Mouse (Mus musculus) kidney, postnatal 14 days (tissue): ENCODE measurements at regions not wholly inside any gene's neighbourhood (a gene's known extent, or its start where the extent isn't known, plus 50 kb on each side); places are given as distances from the start of the nearest gene placed in this dataset.

ENCODE experiments used
- DNase-seq: peaks from one replicate; pipeline ENCODE4 v3.0.0; 2022; ENCODE audit warnings: mixed read lengths

- DNase-seq = no peak
Measured at GRCm38 (mm10) chr1:30540088-30540698, 333.5 kb downstream of the Phf3 start.

- DNase-seq = no peak
Measured at GRCm38 (mm10) chr1:30536989-30537975, 336.4 kb downstream of the Phf3 start.

- DNase-seq = no peak
Measured at GRCm38 (mm10) chr1:30517348-30517747, 356.4 kb downstream of the Phf3 start.

- DNase-seq = no peak
Measured at GRCm38 (mm10) chr1:30515846-30516245, 357.9 kb downstream of the Phf3 start.

- no peak for DNase-seq
Measured at GRCm38 (mm10) chr1:30503224-30503623, 370.5 kb downstream of the Phf3 start.

- no peak for DNase-seq
Measured at GRCm38 (mm10) chr1:30460295-30460958, 413.3 kb downstream of the Phf3 start.

- DNase-seq = no peak
Measured at GRCm38 (mm10) chr1:30437964-30438363, 435.8 kb downstream of the Phf3 start.

GRCm38 (mm10) chr1:30416582-30416981 lies 457.1 kb downstream of the Phf3 start:
- DNase-seq = no peak

- no peak for DNase-seq
Measured at GRCm38 (mm10) chr1:30414881-30415439, 458.8 kb downstream of the Phf3 start.
